In genomic region chr13:28461281-28461680, GRCm38 (mm10) we compare ENCODE assay signal across 24 mouse cellular contexts.
A peak's percentile ranks its signal among the peaks of the same experiment; 100 is the strongest.
DNase-seq lines count a peak whose midpoint lies in the region; ATAC-seq lines count a peak whose summit lies in the region.
"Had no signal": no experiment of that assay in that cellular context is flagged by ENCODE, and none has a peak within 500 bp of the region (broad histone marks: within the 10 kb centered on the region; RNA-seq: fewer than 3 reads in every experiment).

No protein-coding gene starts in this region.

- WGBS in kidney, embryonic 15.5 days: 92% methylated on average over 10 of the region's 10 CpGs
- 94% methylated on average over 10 of the region's 10 CpGs for WGBS in forebrain, embryonic 13.5 days

- no peaks in the 10 kb centered on the region for H3K4me1 ChIP-seq in kidney, embryonic 15.5 days
- no peaks in the 10 kb centered on the region for H3K4me1 ChIP-seq in forebrain, embryonic 13.5 days
- H3K4me1 ChIP-seq: liver, embryonic 12.5 days; midbrain, embryonic 15.5 days had no signal

- peak; percentile 1 for DNase-seq in CD4-positive, CD25-positive, alpha-beta regulatory T cell, adult 2 months (ENCODE audit: low read depth, low spot score)
- DNase-seq in kidney, postnatal 14 days: peak; percentile 3
- DNase-seq in naive thymus-derived CD4-positive, alpha-beta T cell, adult 2 months (ENCODE audit: low read depth): peak; percentile 5
- peak; percentile 23 to 55 for DNase-seq in thymus, postnatal 36 days
- DNase-seq: adrenal gland, postnatal 10 days; cerebellum, adult 9-11 months; gastrocnemius, postnatal 25 days; heart, adult 18-20 months; heart, postnatal 4 days; kidney, adult 9 months; kidney, postnatal 36 days; liver, postnatal 0 days had no signal

- H3K9me3 ChIP-seq in kidney, embryonic 15.5 days (replicated peaks): no peaks in the 10 kb centered on the region
- no peaks in the 10 kb centered on the region for H3K9me3 ChIP-seq in forebrain, embryonic 13.5 days (replicated peaks)
- H3K9me3 ChIP-seq: hindbrain, embryonic 13.5 days; liver, embryonic 12.5 days; midbrain, embryonic 15.5 days had no signal

- no peaks in the 10 kb centered on the region for H3K27me3 ChIP-seq in kidney, embryonic 15.5 days
- no peaks in the 10 kb centered on the region for H3K27me3 ChIP-seq in forebrain, embryonic 13.5 days
- H3K27me3 ChIP-seq: hindbrain, embryonic 13.5 days; liver, embryonic 12.5 days; midbrain, embryonic 15.5 days; Patski had no signal

- no peaks in the 10 kb centered on the region for H3K36me3 ChIP-seq in kidney, embryonic 15.5 days
- H3K36me3 ChIP-seq in forebrain, embryonic 13.5 days (ENCODE audit: poor library complexity, severe bottlenecking): peaks cover 7% of the 10 kb centered on the region; the same call in 1 of the 2 replicates
- H3K36me3 ChIP-seq: hindbrain, embryonic 13.5 days; liver, embryonic 12.5 days; midbrain, embryonic 15.5 days had no signal

- H3K9ac ChIP-seq in kidney, embryonic 15.5 days: no peak overlapping the region
- H3K9ac ChIP-seq in forebrain, embryonic 13.5 days: no peak overlapping the region
- H3K9ac ChIP-seq: hindbrain, embryonic 13.5 days; liver, embryonic 12.5 days; liver, postnatal 0 days; midbrain, embryonic 15.5 days had no signal

- no peak overlapping the region for H3K4me2 ChIP-seq in kidney, embryonic 15.5 days
- no peak overlapping the region for H3K4me2 ChIP-seq in forebrain, embryonic 13.5 days
- H3K4me2 ChIP-seq: heart, embryonic 11.5 days; hindbrain, embryonic 13.5 days; liver, embryonic 12.5 days; midbrain, embryonic 15.5 days had no signal

- ATAC-seq in CD4-positive, CD25-positive, alpha-beta regulatory T cell, adult 4 months: no peak
- no peak for ATAC-seq in kidney, embryonic 15.5 days (replicated peaks; ENCODE audit: low FRiP score)
- ATAC-seq in forebrain, embryonic 13.5 days: no peak
- ATAC-seq: forebrain, embryonic 14.5 days; intestine, embryonic 16.5 days; liver, embryonic 12.5 days; liver, postnatal 0 days; midbrain, embryonic 15.5 days; Patski had no signal

- H3K27ac ChIP-seq in kidney, embryonic 15.5 days: no peak overlapping the region
- H3K27ac ChIP-seq in forebrain, embryonic 13.5 days: no peak overlapping the region
- H3K27ac ChIP-seq: hindbrain, embryonic 13.5 days; layer of hippocampus, adult 2 months; liver, embryonic 12.5 days; macrophage; midbrain, embryonic 15.5 days had no signal

- no peak overlapping the region for H3K4me3 ChIP-seq in kidney, embryonic 15.5 days (replicated peaks)
- no peak overlapping the region for H3K4me3 ChIP-seq in forebrain, embryonic 13.5 days
- H3K4me3 ChIP-seq: hindbrain, embryonic 13.5 days; layer of hippocampus, adult 2 months; liver, embryonic 12.5 days; midbrain, embryonic 15.5 days had no signal
